Mouse (Mus musculus) testis, adult 2 months (tissue): ENCODE measurements at regions not wholly inside any gene's neighbourhood (a gene's known extent, or its start where the extent isn't known, plus 50 kb on each side); places are given as distances from the start of the nearest gene placed in this dataset.

Experiments
- CTCF ChIP-seq: fragments of 200-500 bp; IDR thresholded peaks from 2 replicates; pipeline ENCODE4 v1.5.1; 2012; ENCODE audit warnings: low read depth, mild to moderate bottlenecking, inconsistent platforms, low read length, moderate library complexity; ENCODE audit not compliant: control insufficient read depth, insufficient read depth, insufficient replicate concordance
- POLR2A ChIP-seq: fragments of 200-500 bp; IDR thresholded peaks from 2 replicates; pipeline ENCODE4 v1.6.1; 2012; ENCODE audit warnings: low read depth, mild to moderate bottlenecking, inconsistent platforms, low read length, moderate library complexity; ENCODE audit not compliant: control insufficient read depth

- TF ChIP-seq CTCF, result no peak
- peak; percentile 89 for TF ChIP-seq POLR2A
These were observed 106.6 kb downstream of the Barhl2 start for GRCm38 (mm10) chr5:106351348-106351747.
